Mouse (Mus musculus): ENCODE data around the gene Ndnf.
A peak's percentile ranks its signal among the peaks of the same experiment; 100 is the strongest.

Ndnf gene

GRCm38 (mm10) chr6:65671451-65671850 lies at the start of gene Ndnf:
Gene Ndnf (plus strand): TSS chr6:65671590.
- DNase-seq = peak; percentile 91

DNA sequence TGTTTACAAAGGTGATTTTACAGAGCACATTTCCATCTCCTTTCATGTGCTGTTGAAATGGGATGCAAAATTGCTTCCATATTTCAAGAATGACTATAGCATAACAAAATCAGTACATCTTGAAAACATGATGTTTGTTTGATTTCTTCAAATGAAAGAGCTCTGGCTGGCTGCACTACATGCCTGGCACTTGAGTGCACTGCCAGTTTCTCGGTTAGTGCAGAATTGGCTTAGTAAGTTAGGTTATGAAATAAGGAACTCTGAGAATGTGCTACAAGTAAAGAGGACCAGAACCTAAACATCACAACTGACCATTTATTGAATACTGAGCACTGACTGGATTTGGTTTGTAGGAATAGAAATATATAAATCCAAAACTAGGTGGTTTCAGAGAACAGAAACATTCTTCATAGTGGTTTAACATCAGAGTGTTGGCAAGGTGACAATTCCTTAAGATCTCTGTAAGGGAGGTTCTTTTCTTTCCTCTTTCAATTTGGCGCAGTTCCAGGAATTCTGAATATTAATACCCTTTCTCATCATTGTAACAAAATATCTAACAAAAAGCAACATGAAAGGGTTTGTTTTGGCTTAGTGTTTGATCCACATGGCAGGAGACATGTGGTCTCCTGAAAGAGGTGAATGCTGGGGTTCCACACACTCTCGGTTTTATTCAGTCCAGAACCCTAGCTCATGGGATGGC lies 48.2 kb upstream of the Ndnf start:
- DNase-seq = no peak

DNA sequence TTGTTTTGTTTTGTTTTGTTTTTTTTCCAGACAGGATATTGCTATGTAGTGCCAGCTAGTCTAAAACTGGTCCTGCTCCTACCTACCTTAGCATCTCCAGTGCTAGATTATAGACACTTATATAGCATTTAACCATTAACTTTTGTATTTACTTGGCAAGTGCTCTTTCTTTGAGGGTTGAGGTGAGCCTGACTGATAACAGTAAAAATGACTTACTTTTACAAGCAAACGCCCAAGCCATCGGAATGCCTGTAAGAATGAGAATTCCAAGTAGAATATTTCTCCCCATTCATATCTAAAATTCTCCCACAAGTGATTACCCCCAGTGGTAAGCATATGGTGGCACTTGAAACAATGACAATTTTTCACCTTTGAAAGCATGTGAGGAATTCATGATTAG lies 40.8 kb upstream of the Ndnf start:
- no peak for DNase-seq

- no peak for DNase-seq
These were observed 39.2 kb upstream of the Ndnf start for GRCm38 (mm10) chr6:65632184-65632583.

DNA sequence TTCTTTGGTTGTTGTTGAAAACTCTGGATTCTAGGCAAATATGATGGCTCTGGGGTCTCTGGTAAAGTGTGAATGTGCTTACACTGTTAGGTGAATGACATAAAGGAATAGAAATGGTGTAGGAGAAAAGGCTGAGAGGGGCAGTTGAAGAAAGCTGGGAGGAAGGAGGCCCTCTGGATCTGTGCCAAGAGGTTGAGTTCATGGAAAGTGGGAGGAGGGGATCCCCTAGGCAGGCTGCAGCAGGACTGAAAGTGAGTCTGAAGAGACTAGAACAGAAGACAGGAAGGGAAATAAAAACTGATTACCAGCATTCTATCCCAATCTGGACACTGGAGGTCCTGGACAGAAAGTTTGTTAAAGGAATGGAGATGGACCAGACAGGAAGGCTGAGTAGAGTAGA lies 29.0 kb upstream of the Ndnf start:
- peak; percentile 37 for DNase-seq

- DNase-seq = no peak
These were observed 27.3 kb upstream of the Ndnf start for GRCm38 (mm10) chr6:65644110-65644509.

GRCm38 (mm10) chr6:65646408-65646807 lies 25.0 kb upstream of the Ndnf start:
- no peak for DNase-seq

- DNase-seq = no peak
These were observed 23.7 kb upstream of the Ndnf start for GRCm38 (mm10) chr6:65647731-65648130.

DNA sequence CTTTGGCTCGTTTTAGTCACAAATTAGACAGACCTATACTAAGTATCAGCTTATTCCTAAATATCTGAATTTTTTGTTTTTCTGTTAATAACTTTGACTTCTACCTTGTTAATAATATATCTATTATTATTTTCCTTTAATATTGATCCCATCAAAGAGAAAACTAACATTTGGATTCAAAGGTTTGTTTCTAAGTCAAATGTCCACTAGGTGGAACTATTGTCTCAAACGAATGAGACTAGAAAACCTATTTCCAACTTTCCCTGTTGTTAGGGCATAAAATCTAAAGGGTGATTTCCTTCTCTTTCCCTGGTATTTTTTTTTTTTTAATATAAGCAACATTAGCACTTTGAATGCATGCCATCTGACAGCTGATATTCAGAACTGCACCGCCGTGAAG lies 20.0 kb upstream of the Ndnf start:
- DNase-seq = peak; percentile 65

DNA sequence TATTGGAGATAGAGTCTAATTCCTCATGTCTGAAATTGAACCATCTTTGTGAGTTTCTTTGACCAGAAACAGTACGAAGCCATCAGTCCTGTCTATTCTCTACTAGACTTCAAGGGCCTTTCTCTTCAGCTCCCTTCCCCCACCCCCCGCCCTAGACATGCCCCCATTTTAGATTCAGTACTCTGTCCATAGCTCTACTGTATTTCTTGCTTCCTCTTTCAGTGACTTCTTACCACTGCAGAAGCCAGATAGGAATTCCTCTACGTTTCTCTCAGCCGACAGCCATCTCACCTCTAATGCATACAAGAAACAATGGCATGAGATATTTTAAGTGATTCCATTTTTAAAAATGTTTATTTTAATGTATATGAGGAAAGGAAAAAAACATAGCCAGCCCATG lies 10.1 kb upstream of the Ndnf start:
- no peak for DNase-seq

GRCm38 (mm10) chr6:65662050-65662449 lies 9.3 kb upstream of the Ndnf start:
- no peak for DNase-seq

GRCm38 (mm10) chr6:65663990-65664389 lies 7.4 kb upstream of the Ndnf start:
- DNase-seq = no peak

GRCm38 (mm10) chr6:65666295-65666694 lies 5.1 kb upstream of the Ndnf start:
- no peak for DNase-seq

DNA sequence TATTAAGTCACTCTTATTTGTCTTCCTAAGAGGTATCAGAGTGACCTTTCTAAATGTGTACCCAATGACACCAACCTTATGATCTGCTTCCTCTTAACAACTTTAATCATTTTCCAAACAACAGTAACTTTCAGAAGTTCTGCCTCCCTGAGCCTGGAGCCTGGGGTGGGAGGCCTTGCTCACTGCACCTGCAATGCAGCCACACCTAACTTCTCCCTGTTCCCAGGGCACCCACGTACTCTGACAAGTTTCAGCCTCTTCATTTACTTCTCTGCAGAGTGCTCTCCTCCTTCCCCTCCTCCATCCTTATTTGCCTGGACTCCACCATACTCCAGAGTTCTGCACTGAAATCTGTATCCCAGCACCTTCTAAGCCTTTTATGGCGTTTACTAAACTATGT lies 1.4 kb upstream of the Ndnf start:
- DNase-seq = no peak

DNA sequence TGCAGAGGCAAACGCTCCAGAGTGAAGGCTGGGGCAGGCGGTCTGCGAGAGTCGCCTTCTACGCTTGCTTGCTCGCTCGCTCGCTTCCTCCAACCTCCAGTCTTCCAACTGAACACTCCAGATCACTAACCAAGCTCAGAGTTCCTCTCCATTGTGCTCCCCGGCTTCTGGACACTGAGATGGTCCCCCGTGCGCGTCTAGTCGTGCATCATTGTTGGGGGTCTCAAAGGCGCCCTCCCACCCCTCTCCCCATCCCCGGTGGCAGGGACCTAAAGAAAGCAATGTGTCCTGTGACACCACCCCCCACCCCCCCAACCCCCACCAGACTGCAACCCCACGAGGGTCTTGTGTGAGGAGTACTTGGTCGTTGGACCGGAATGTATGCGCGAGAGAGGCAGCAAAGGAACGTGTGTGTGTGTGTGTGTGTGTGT lies 394 bp upstream of the Ndnf start:
- no peak for DNase-seq

GRCm38 (mm10) chr6:65672131-65673031 lies 991 bp downstream of the Ndnf start:
- DNase-seq = peak; percentile 68

DNA sequence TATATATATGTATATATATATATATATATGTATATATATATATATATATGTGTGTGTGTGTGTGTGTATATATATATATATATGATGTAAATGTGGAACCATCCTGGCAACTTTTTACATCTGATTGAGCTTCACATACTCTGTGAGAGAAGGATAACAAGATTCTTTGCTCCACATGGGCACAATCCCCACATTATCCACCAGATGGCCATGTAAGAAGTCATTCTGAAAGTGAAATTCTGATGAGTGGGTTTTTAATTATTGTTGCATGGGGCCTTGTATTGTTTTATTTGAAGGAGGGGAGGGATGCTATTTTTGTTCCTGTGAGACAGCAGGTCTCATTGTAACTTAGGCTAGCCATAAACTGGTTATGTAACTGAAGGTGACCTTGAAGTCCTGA lies 22.5 kb downstream of the Ndnf start:
- no peak for DNase-seq

- no peak for DNase-seq
These were observed 49.3 kb downstream of the Ndnf start for GRCm38 (mm10) chr6:65720676-65721075.

DNA sequence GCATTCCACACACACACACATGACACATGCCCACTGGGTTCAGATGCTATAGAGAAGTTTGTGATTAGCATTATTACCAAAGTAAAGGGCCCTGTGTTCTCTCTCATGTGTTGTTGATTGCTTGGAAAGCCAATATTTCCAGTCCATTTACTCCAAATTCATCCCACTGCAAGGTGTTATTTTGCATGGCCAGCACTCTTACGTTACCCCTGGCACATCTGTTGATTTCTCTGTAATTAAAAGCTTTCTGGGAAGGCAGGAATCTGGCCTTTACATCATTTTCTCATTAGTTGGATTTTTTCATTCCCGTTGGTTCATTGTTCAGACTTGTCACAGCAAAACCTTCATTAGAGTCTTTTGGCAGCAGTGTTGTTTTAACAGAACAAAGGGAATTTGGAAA lies 54.3 kb downstream of the Ndnf start:
- peak; percentile 78 for DNase-seq

DNA sequence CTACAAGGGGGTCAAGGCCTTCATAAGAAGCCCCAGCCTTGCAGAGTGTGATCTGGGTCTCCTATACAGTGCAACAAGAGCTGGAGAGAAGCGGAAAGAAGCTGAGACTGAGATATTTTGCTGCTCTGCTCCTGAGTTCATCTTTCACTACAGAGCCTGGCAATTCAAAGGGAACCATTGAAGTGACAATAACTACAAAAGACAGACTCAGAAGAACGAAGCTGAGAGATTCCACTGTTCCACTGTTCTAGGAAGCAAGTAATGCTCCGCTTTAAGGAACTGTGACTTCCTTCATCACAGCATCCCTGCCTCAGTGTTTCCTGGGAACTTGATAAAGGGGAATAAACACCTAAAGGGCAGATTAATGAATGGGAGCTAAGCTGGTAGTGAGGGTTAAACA lies 56.9 kb downstream of the Ndnf start:
- peak; percentile 52 for DNase-seq

- no peak for DNase-seq
These were observed 68.1 kb downstream of the Ndnf start for GRCm38 (mm10) chr6:65739442-65739841.

DNA sequence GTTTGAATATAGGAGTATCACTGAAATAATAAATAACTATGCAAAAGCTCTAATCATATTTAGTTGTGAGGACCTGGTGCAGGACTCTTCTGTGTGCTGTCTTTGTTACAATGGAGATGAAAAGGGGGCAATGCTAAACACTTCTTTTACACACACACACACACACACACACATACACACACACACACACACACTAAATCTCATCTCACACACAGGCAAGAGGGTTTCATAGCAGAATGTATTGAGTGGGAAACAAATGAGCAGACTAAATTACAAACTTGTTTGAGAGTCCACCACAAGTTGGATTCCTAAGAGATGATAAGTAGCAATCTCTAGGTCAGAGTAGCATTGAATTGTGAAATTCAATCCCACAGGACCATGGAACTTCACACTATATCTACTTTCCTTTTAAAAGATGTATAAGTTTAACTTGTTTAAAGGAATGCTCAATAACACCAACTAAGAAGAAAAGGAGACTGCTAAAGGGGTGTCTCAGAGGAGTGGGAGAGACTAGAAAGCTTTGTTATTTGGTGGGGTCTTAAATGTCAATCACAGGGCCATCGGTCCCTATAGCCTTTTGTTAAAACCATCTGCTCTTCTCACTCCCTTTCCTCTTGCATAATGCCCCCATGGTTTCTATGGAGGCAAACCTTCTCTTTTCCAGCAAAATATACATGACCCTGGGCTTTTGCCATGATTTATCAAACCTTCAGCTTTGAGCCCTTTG lies 71.9 kb downstream of the Ndnf start:
- DNase-seq = no peak

GRCm38 (mm10) chr6:65743871-65744202 lies 72.4 kb downstream of the Ndnf start:
- no peak for DNase-seq

DNA sequence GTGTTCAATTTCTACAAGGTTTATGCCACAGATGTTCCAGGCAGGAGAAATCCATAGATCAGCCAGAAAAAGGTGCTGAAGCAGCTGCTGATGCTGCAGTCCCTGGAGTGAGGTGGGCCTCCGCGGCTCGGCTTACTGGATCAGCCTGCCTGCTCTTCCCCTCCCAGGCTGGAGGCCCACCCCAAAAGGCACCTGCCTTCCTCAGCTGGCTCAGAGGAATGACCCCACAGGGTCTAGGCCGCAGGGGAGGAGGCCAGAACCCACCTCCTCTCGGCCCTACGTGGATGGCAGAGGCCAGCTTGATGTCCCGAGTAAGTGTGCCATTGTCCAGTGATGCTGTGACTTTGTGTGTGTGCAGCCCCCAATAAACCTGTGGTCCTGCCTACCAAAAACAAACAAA lies 86.8 kb downstream of the Ndnf start:
- DNase-seq = no peak

Measured in retina, postnatal 1 day (tissue).